Mouse (Mus musculus): Measurements from ENCODE around the gene Daw1.

DNA sequence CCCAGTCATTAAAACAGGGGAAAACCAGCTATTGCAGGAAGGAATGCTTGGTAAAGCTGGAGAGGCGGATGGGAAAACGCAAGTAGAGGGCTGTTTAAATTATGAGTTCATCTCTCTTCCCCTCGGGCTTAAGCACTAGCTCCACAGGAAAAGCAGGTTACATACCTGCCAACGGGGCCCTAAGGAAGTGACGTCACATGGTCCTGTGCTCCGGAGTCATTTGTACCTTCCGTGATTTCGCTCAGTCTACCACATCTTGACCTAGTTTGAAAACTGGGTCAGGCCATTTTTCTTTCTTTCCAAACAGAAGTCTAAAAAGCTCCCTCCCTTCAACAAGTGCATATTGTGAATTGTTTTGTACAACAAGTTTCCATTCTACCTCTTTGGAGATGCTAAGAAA, 21.7 kb upstream of the Daw1 start:
- TF ChIP-seq CTCF (IDR thresholded peaks at IDR 0.05; ENCODE audit: extremely low read depth, insufficient read depth, insufficient read length, insufficient replicate concordance) (no peak), POLR2A (IDR thresholded peaks at IDR 0.05; ENCODE audit: low read depth, low read length) (no peak)

Measured in spleen, adult 2 months (tissue).